Mouse (Mus musculus): Measurements from ENCODE around the gene Shcbp1l.

Shcbp1l gene

DNA sequence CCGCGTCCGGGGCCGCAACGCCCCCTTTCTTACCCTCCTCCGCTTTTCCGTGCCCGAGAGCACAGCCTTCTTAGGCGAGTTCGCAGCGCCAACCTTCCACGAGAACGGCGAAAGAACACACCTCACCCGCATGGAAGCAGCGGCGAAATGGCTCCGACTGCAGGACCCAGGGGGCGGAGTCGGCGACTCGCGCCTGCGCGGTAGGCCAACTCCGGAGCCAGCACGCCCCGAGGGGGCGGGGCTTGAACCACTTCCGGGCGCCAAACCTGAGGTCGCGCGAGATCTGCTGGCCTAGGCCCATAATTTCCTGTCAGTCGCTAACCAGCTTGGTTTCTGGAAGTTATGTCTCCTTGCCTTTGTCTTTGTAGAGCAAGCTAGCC is 62.5 kb downstream of the Shcbp1l start, which contains the start of gene Dhx9:
Dhx9 (minus strand) TSS at position 161 of the 380 bp plus-strand sequence.
- DNase-seq (ENCODE audit: low spot score in 2 of 2): peak; percentile 97 to 98

DNA sequence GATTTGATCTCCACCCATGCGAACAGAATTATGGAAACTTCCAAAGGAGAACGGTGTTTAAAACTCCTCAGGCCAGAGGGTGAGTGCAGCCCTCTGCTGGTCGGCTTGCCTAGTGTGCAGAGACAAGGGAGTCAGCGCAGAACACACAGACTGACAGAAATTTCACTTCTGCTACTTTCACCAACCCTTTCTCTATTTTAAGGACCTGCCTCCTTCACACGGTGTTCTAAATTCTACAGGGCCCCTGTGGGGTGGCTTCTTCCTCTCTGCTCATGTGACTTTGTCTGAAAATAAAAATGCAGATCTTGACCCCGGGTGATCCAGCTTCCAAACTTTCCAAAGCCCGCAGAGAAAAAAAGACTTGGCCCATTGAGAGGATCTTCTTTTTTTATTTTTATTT is 64.2 kb downstream of the Shcbp1l start:
- no peak for DNase-seq (ENCODE audit: low spot score in 2 of 2)

GRCm38 (mm10) chr1:153489540-153489939 is 64.6 kb downstream of the Shcbp1l start:
- DNase-seq (ENCODE audit: low spot score in 2 of 2): no peak

GRCm38 (mm10) chr1:153489963-153490362 is 65.0 kb downstream of the Shcbp1l start:
- no peak for DNase-seq (ENCODE audit: low spot score in 2 of 2)

- DNase-seq (ENCODE audit: low spot score in 2 of 2): no peak
Measured at GRCm38 (mm10) chr1:153491345-153491744, 66.4 kb downstream of the Shcbp1l start.

DNA sequence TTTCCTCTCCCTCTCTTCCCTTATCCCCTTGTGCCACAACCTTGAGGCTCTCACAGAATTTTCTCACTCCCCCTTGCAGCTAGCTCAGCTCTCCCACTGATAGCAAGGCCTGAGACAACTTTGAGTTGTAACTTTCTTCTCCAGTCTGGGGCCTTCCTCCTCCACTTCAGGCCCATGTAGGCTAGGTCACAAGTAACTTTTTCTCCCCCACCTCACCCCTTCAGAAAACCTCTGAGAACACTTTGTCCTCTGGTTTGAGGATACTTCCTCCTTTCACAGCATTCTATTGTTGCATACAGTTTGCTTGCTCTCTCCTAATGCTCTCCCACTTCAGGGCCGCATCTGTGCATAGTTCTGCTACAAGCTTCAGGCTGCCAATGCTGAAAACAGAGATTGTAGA is 66.9 kb downstream of the Shcbp1l start:
- no peak for DNase-seq (ENCODE audit: low spot score in 2 of 2)

DNA sequence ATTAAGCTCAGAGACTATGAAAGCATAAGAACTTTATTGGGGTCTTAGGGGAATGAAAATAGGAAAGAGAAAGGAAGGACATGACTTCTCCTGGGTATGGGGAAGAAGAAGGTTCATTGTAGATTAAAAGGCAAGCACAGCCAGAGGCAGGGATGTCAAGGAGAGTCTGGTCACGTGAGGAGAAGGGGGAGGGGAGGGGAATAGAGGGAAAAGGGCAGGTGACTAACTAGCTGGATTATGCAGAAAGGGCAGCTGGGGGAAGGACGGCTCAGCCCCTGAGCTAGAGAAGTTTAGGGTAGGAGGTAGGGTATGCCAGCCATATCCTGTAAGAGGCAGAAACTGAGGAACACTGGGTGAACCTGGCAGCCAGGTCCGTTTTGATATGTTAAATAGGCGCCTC is 68.4 kb downstream of the Shcbp1l start:
- DNase-seq (ENCODE audit: low spot score in 2 of 2): no peak

- DNase-seq (ENCODE audit: low spot score in 2 of 2): no peak
Measured at GRCm38 (mm10) chr1:153493931-153494330, 69.0 kb downstream of the Shcbp1l start.

- DNase-seq (ENCODE audit: low spot score in 2 of 2): no peak
Measured at GRCm38 (mm10) chr1:153496030-153496429, 71.1 kb downstream of the Shcbp1l start.

DNA sequence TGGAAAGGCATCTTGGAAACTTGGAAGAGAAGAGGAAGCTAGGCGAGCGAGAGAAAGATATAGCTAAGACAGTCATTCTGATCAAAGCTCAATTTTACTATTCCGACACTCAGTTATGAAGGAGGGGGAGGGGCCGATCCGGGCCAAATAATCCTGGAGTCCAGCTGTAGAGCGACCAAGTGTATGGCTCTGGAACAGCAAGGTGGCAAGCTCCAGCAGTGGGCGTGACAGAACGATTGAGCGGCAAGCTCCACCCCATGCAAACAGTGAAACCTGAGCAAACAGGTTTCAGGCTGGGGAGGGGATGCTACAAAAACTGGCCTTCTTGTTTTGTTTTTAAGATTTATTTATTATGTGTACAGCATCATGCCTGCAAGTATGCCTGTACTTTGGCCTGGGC is 75.1 kb downstream of the Shcbp1l start:
- DNase-seq (ENCODE audit: low spot score in 2 of 2): no peak

DNA sequence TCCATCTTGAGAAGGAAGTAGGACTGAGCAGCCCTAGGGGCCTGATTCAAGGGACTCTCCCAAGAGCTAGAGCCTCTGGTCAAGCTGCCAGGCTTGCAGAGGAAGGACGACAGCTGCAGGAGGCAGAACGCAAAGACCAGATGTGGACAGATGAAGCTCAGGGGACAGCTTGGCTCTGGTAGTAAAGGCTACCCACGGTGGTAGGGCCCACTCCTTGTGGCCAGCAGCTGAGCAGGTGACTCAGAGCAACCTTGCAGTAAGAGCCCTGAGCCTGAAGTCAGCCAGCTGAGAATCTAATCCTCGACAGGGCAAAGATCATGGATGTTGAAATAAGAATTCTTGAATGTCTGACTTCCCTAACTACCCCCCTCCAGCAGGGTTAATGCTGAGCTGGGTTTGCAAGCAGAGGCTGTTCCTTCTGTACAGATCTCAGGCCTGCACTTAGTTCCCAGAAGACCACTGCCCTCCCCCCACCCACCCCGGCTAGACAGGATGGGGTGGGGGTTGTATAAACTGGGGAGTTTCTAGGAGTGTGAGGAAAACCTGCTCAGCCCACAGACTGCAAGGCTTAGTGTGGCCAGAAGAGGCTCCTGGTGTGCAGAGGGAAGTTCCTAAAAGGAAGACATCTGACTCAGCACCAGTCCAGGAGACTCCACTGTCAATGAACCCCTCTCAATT is 76.8 kb downstream of the Shcbp1l start:
- no peak for DNase-seq (ENCODE audit: low spot score in 2 of 2)

Data from right cerebral cortex, adult 2 months (tissue).